Mouse (Mus musculus): Measurements from ENCODE around the gene Gm5926. TPM values are rescaled to one million over a fixed set of nuclear protein-coding genes. Genes with fewer than 3 reads are reported as not detected.
"Not testable (repeated sequence)": the region's sequence is repeated elsewhere in the genome, so short reads cannot be mapped to it uniquely, and the experiment has no call there.

The Gm5926 gene
- not detected in 2 replicates for polyA plus RNA-seq (2014; fragmentation: Nextera tagmentation; extraction: Ambion mirVana)

GRCm38 (mm10) chrX:32650416-32650815, at the start of gene Gm5926:
Gm5926 (plus strand) TSS chrX:32650716.
- H3K4me3 ChIP-seq (ENCODE audit: low read depth, low read length); H3K27me3 ChIP-seq (replicated peaks; ENCODE audit: control insufficient read depth, insufficient read depth, low read length); H3K9ac ChIP-seq (ENCODE audit: low read depth, low read length); ATAC-seq (replicated peaks; ENCODE audit: low FRiP score); H3K9me3 ChIP-seq (ENCODE audit: control insufficient read depth, low read length); H3K4me1 ChIP-seq (replicated peaks; ENCODE audit: control insufficient read depth, insufficient read depth, low read length); DNase-seq (ENCODE audit: low spot score); H3K27ac ChIP-seq (ENCODE audit: low read depth, low read length); H3K4me2 ChIP-seq; H3K36me3 ChIP-seq (ENCODE audit: control insufficient read depth, insufficient read depth, low read length): not testable (repeated sequence)
- WGBS: no CpG with 5 or more reads among the region's 1 CpGs

- not testable (repeated sequence) for H3K27me3 ChIP-seq (replicated peaks; ENCODE audit: control insufficient read depth, insufficient read depth, low read length); H3K9me3 ChIP-seq (ENCODE audit: control insufficient read depth, low read length); ATAC-seq (replicated peaks; ENCODE audit: low FRiP score); H3K4me2 ChIP-seq; H3K27ac ChIP-seq (ENCODE audit: low read depth, low read length); H3K36me3 ChIP-seq (ENCODE audit: control insufficient read depth, insufficient read depth, low read length); H3K4me3 ChIP-seq (ENCODE audit: low read depth, low read length); H3K9ac ChIP-seq (ENCODE audit: low read depth, low read length); H3K4me1 ChIP-seq (replicated peaks; ENCODE audit: control insufficient read depth, insufficient read depth, low read length); DNase-seq (ENCODE audit: low spot score)
- 67% methylated on average over 1 of the region's 2 CpGs for WGBS
These were observed 49.5 kb upstream of the Gm5926 start for GRCm38 (mm10) chrX:32601008-32601407.

DNA sequence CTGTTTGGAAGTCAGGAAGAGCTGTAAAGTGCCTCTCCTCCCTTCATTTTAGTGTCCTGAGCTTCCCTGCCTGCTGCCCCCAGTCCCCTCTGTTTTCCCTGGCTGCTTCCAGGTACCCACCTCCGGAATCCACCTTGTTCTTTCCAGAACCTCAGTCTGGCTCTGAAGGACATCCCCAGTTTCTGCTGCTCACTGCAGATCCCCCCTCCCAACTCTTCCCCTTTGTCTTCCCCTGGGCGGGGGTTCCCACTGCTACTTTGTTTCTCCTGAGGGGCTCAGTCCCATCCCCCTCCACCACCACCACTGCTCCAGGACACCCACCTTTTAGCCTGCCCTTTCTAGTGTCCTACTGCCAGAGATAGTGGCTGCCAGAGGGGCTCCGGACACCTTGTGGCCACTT, 49.1 kb upstream of the Gm5926 start:
- DNase-seq (ENCODE audit: low spot score); H3K9ac ChIP-seq (ENCODE audit: low read depth, low read length); ATAC-seq (replicated peaks; ENCODE audit: low FRiP score); H3K4me3 ChIP-seq (ENCODE audit: low read depth, low read length); H3K36me3 ChIP-seq (ENCODE audit: control insufficient read depth, insufficient read depth, low read length); H3K9me3 ChIP-seq (ENCODE audit: control insufficient read depth, low read length); H3K4me1 ChIP-seq (replicated peaks; ENCODE audit: control insufficient read depth, insufficient read depth, low read length); H3K27me3 ChIP-seq (replicated peaks; ENCODE audit: control insufficient read depth, insufficient read depth, low read length); H3K27ac ChIP-seq (ENCODE audit: low read depth, low read length); H3K4me2 ChIP-seq: not testable (repeated sequence)
- 82% methylated on average over 3 of the region's 3 CpGs for WGBS

Other genes starting within 250 kb of the Gm5926 start
- not detected in 2 replicates for gene Btbd35f1, start 90.7 kb upstream of the Gm5926 start, polyA plus RNA-seq (2014; fragmentation: Nextera tagmentation; extraction: Ambion mirVana)
- gene Btbd35f21, start 75.4 kb downstream of the Gm5926 start, polyA plus RNA-seq (2014; fragmentation: Nextera tagmentation; extraction: Ambion mirVana): not detected in 2 replicates
- not detected in 2 replicates for gene Btbd35f30, start 243.9 kb downstream of the Gm5926 start, polyA plus RNA-seq (2014; fragmentation: Nextera tagmentation; extraction: Ambion mirVana)